Mouse (Mus musculus) common myeloid progenitor, adult 5-6 weeks (primary cell): ENCODE data around the gene Rit1. TPM values are rescaled to one million over a fixed set of nuclear protein-coding genes. Genes with fewer than 3 reads are reported as not detected.

Source experiments
- total RNA-seq: library from RNA; stranded (forward); fragments of 200-1000, 187-1606 nt; gene quantifications from 2 replicates; pipeline ENCODE4 v1.2.3, GENCODE M21; 2017

Rit1 gene
- total RNA-seq, 1 experiment from 2014 or later, result 15.3 TPM

Other genes with a start within 250 kb of the Rit1 start
- 19.3 and 25.6 TPM in 2 replicates for gene Lmna, start 206.9 kb upstream of the Rit1 start, total RNA-seq
- gene Mex3a, start 184.4 kb upstream of the Rit1 start, total RNA-seq, result 7.2 and 9.6 TPM in 2 replicates
- not detected in 2 replicates for gene Rab25, start 168.5 kb upstream of the Rit1 start, total RNA-seq
- 47.2 and 56.0 TPM in 2 replicates for gene Lamtor2, start 163.8 kb upstream of the Rit1 start, total RNA-seq
- gene Ubqln4, start 163.1 kb upstream of the Rit1 start, total RNA-seq, result 47.1 and 48.5 TPM in 2 replicates
- 144 and 157 TPM in 2 replicates for gene Ssr2, start 141.0 kb upstream of the Rit1 start, total RNA-seq
- gene Arhgef2, start 110.9 kb upstream of the Rit1 start, total RNA-seq, result 92.2 and 93.1 TPM in 2 replicates
- gene Rxfp4, start 63.7 kb upstream of the Rit1 start, total RNA-seq, result not detected in 2 replicates
- gene Khdc4, start 31.0 kb upstream of the Rit1 start, total RNA-seq, result 52.6 and 71.2 TPM in 2 replicates
- 0.82 and 1.3 TPM in 2 replicates for gene Syt11, start 58.3 kb downstream of the Rit1 start, total RNA-seq
- 30.3 and 38.0 TPM in 2 replicates for gene Gon4l, start 118.4 kb downstream of the Rit1 start, total RNA-seq
- 34.5 and 46.1 TPM in 2 replicates for gene Msto1, start 197.2 kb downstream of the Rit1 start, total RNA-seq
- gene Ash1l, start 233.8 kb downstream of the Rit1 start, total RNA-seq, result 30.2 and 37.4 TPM in 2 replicates
- gene Dap3, start 234.3 kb downstream of the Rit1 start, total RNA-seq, result 93.1 and 111 TPM in 2 replicates